Mouse (Mus musculus): ENCODE results near the gene Fcrls.

The Fcrls gene

GRCm38 (mm10) chr3:87263436-87263835, at the start of gene Fcrls:
TSS of gene Fcrls (minus strand) at chr3:87263738.
- CTCF ChIA-PET, result no interaction called here

- CTCF ChIA-PET, result no interaction called here
These were observed 46.4 kb upstream of the Fcrls start for GRCm38 (mm10) chr3:87309922-87310321.

- CTCF ChIA-PET, result no interaction called here
These were observed 36.4 kb upstream of the Fcrls start for GRCm38 (mm10) chr3:87299901-87300300.

GRCm38 (mm10) chr3:87274372-87274771, 10.8 kb upstream of the Fcrls start:
- CTCF ChIA-PET, result no interaction called here

- CTCF ChIA-PET, result no interaction called here
These were observed 3.0 kb upstream of the Fcrls start for GRCm38 (mm10) chr3:87266581-87266980.

GRCm38 (mm10) chr3:87255239-87255638, 8.3 kb downstream of the Fcrls start:
- CTCF ChIA-PET, result no interaction called here

GRCm38 (mm10) chr3:87249571-87249970, 14.0 kb downstream of the Fcrls start:
- CTCF ChIA-PET, result no interaction called here

- CTCF ChIA-PET, result no interaction called here
These were observed 16.2 kb downstream of the Fcrls start for GRCm38 (mm10) chr3:87247292-87247691.

GRCm38 (mm10) chr3:87243654-87244053, 19.9 kb downstream of the Fcrls start:
- CTCF ChIA-PET, result interaction anchor here (0.6 kb wide), 1 partner anchor 353 kb away, joined by 5 read pairs; no protein-coding TSS in a partner anchor

GRCm38 (mm10) chr3:87240909-87241308, 22.6 kb downstream of the Fcrls start:
- CTCF ChIA-PET, result no interaction called here

GRCm38 (mm10) chr3:87223636-87224035, 39.9 kb downstream of the Fcrls start:
- CTCF ChIA-PET, result no interaction called here

GRCm38 (mm10) chr3:87222346-87222745, 41.2 kb downstream of the Fcrls start:
- CTCF ChIA-PET, result no interaction called here

GRCm38 (mm10) chr3:87215176-87215575, 48.4 kb downstream of the Fcrls start:
- CTCF ChIA-PET, result no interaction called here

- CTCF ChIA-PET, result no interaction called here
These were observed 49.2 kb downstream of the Fcrls start for GRCm38 (mm10) chr3:87214221-87214864.

- CTCF ChIA-PET, result no interaction called here
These were observed 57.0 kb downstream of the Fcrls start for GRCm38 (mm10) chr3:87206336-87207075.
